Mouse (Mus musculus): ENCODE data around the gene Rpl19. TPM values are rescaled to one million over a fixed set of nuclear protein-coding genes. Genes with fewer than 3 reads are reported as not detected.

Rpl19 gene
- polyA plus RNA-seq, 1 experiment from 2014 or later, result 863 TPM

DNA sequence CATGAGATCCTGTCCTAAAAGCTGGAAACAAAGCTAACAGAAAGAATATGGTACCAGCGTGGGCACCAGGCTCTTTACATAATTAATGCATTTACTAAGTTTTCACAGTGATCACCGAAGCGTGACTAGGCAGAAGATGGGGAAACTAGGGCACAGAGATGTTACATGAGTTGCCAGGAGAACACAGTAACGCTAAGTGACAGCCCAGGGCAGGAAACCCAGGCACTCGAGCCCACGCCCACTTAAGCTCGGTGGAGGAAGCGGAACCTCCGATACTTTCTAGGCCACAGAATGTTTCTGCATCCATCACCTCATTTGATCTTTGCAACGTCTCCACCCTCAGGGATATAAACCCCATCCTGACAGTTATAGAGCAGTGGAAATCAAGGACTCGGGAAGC lies 18.4 kb upstream of the Rpl19 start:
- ATAC-seq (ENCODE audit: low FRiP score, low TSS enrichment) (no peak), DNase-seq (ENCODE audit: low spot score) (no peak)
- H3K36me3 ChIP-seq (ENCODE audit: control insufficient read depth, insufficient read depth, low read length), result no peaks in the 10 kb centered on the region
- TF ChIP-seq CTCF (IDR thresholded peaks at IDR 0.05; ENCODE audit: low read depth) (no peak), EP300 (optimal IDR thresholded peaks at IDR 0.05) (no peak)
- no peaks in the 10 kb centered on the region for H3K9me3 ChIP-seq (ENCODE audit: control insufficient read depth, low read length)
- no peaks in the 10 kb centered on the region for H3K4me1 ChIP-seq (replicated peaks; ENCODE audit: control insufficient read depth, insufficient read depth)
- H3K27ac ChIP-seq (replicated peaks), result no peak overlapping the region
- H3K9ac ChIP-seq (ENCODE audit: low read length), result no peak overlapping the region
- H3K4me2 ChIP-seq (replicated peaks; ENCODE audit: low read depth), result no peak overlapping the region
- H3K27me3 ChIP-seq (ENCODE audit: control insufficient read depth, insufficient read depth, low read length), result no peaks in the 10 kb centered on the region
- 74% methylated on average over 11 of the region's 11 CpGs for WGBS
- no peak overlapping the region for H3K4me3 ChIP-seq (ENCODE audit: low read depth, low read length)

DNA sequence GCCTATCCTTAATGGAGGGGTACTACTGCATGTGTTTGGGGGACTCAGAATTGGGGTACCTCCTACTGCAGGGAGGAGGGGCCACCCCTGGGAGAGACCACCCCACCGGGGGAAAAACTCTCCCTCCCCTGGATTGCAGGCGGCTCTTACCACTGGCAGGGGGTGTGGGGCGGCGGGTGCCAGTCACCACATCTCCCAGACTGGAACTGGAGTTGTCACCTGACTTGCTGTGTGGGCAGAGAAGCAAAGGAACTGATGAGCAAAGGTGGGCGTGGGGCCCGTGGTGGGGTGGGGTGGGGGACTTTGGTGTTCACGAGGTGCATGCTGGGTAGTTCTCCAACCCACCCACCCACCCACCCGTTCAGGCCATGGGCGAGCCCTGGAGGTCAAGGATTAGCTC lies 14.8 kb upstream of the Rpl19 start:
- Histone ChIP-seq H3K9ac (ENCODE audit: low read length) (no peak overlapping the region), H3K4me3 (ENCODE audit: low read depth, low read length) (no peak overlapping the region), H3K4me2 (replicated peaks; ENCODE audit: low read depth) (no peak overlapping the region), H3K27me3 (ENCODE audit: control insufficient read depth, insufficient read depth, low read length) (no peaks in the 10 kb centered on the region), H3K9me3 (ENCODE audit: control insufficient read depth, low read length) (no peaks in the 10 kb centered on the region), H3K36me3 (ENCODE audit: control insufficient read depth, insufficient read depth, low read length) (no peaks in the 10 kb centered on the region), H3K4me1 (replicated peaks; ENCODE audit: control insufficient read depth, insufficient read depth) (no peaks in the 10 kb centered on the region), H3K27ac (replicated peaks) (no peak overlapping the region)
- 57% methylated on average over 6 of the region's 9 CpGs for WGBS
- TF ChIP-seq CTCF (IDR thresholded peaks at IDR 0.05; ENCODE audit: low read depth) (no peak), EP300 (optimal IDR thresholded peaks at IDR 0.05) (no peak)
- no peak for DNase-seq (ENCODE audit: low spot score)
- ATAC-seq (ENCODE audit: low FRiP score, low TSS enrichment), result no peak

GRCm38 (mm10) chr11:98012831-98013230 lies 13.7 kb upstream of the Rpl19 start:
- Histone ChIP-seq H3K4me1 (replicated peaks; ENCODE audit: control insufficient read depth, insufficient read depth) (no peaks in the 10 kb centered on the region), H3K9me3 (ENCODE audit: control insufficient read depth, low read length) (no peaks in the 10 kb centered on the region), H3K27me3 (ENCODE audit: control insufficient read depth, insufficient read depth, low read length) (no peaks in the 10 kb centered on the region), H3K27ac (replicated peaks) (no peak overlapping the region), H3K9ac (ENCODE audit: low read length) (no peak overlapping the region), H3K4me2 (replicated peaks; ENCODE audit: low read depth) (no peak overlapping the region), H3K4me3 (ENCODE audit: low read depth, low read length) (no peak overlapping the region), H3K36me3 (ENCODE audit: control insufficient read depth, insufficient read depth, low read length) (no peaks in the 10 kb centered on the region)
- no peak for ATAC-seq (ENCODE audit: low FRiP score, low TSS enrichment)
- WGBS, result 68% methylated on average over 10 of the region's 10 CpGs
- no peak for DNase-seq (ENCODE audit: low spot score)
- TF ChIP-seq CTCF (IDR thresholded peaks at IDR 0.05; ENCODE audit: low read depth), result no peak
- TF ChIP-seq EP300 (optimal IDR thresholded peaks at IDR 0.05), result no peak

DNA sequence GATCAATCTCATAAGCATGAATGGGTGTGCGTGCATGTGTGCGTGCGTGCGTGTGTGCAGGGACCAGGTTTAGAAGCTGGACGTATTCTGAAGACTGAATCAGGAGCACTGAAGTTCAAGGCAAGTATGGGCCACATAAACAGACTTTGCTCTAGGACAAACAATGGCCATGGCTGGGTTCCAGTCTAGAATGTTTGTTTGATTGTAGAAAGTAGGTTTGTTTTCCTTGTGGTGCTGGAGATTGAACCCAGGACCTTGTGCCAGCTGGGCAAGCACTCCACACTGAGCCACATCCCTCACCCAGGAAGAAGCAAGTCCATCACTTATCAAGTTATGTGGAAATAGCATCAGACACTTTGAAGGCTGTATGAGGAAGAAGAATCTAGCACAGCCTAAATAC lies 10.3 kb upstream of the Rpl19 start:
- 57% methylated on average over 5 of the region's 5 CpGs for WGBS
- Histone ChIP-seq H3K4me1 (replicated peaks; ENCODE audit: control insufficient read depth, insufficient read depth) (no peaks in the 10 kb centered on the region), H3K4me3 (ENCODE audit: low read depth, low read length) (no peak overlapping the region), H3K9me3 (ENCODE audit: control insufficient read depth, low read length) (no peaks in the 10 kb centered on the region), H3K27ac (replicated peaks) (no peak overlapping the region), H3K9ac (ENCODE audit: low read length) (no peak overlapping the region), H3K36me3 (ENCODE audit: control insufficient read depth, insufficient read depth, low read length) (no peaks in the 10 kb centered on the region), H3K27me3 (ENCODE audit: control insufficient read depth, insufficient read depth, low read length) (no peaks in the 10 kb centered on the region), H3K4me2 (replicated peaks; ENCODE audit: low read depth) (no peak overlapping the region)
- ATAC-seq (ENCODE audit: low FRiP score, low TSS enrichment) (no peak), DNase-seq (ENCODE audit: low spot score) (no peak)
- TF ChIP-seq EP300 (optimal IDR thresholded peaks at IDR 0.05), result no peak

GRCm38 (mm10) chr11:98016824-98017223 lies 9.7 kb upstream of the Rpl19 start:
- DNase-seq (ENCODE audit: low spot score) (no peak), ATAC-seq (ENCODE audit: low FRiP score, low TSS enrichment) (no peak)
- H3K27ac ChIP-seq (replicated peaks), result no peak overlapping the region
- no peak overlapping the region for H3K9ac ChIP-seq (ENCODE audit: low read length)
- H3K4me1 ChIP-seq (replicated peaks; ENCODE audit: control insufficient read depth, insufficient read depth), result no peaks in the 10 kb centered on the region
- no peak overlapping the region for H3K4me3 ChIP-seq (ENCODE audit: low read depth, low read length)
- 78% methylated on average over 4 of the region's 4 CpGs for WGBS
- no peaks in the 10 kb centered on the region for H3K36me3 ChIP-seq (ENCODE audit: control insufficient read depth, insufficient read depth, low read length)
- no peaks in the 10 kb centered on the region for H3K9me3 ChIP-seq (ENCODE audit: control insufficient read depth, low read length)
- H3K27me3 ChIP-seq (ENCODE audit: control insufficient read depth, insufficient read depth, low read length), result no peaks in the 10 kb centered on the region
- no peak for TF ChIP-seq CTCF (IDR thresholded peaks at IDR 0.05; ENCODE audit: low read depth)
- TF ChIP-seq EP300 (optimal IDR thresholded peaks at IDR 0.05), result no peak
- H3K4me2 ChIP-seq (replicated peaks; ENCODE audit: low read depth), result no peak overlapping the region

- WGBS, result 78% methylated on average over 6 of the region's 6 CpGs
- Histone ChIP-seq H3K9me3 (ENCODE audit: control insufficient read depth, low read length) (no peaks in the 10 kb centered on the region), H3K9ac (ENCODE audit: low read length) (no peak overlapping the region), H3K4me2 (replicated peaks; ENCODE audit: low read depth) (no peak overlapping the region), H3K36me3 (ENCODE audit: control insufficient read depth, insufficient read depth, low read length) (no peaks in the 10 kb centered on the region), H3K27me3 (ENCODE audit: control insufficient read depth, insufficient read depth, low read length) (no peaks in the 10 kb centered on the region), H3K4me1 (replicated peaks; ENCODE audit: control insufficient read depth, insufficient read depth) (no peaks in the 10 kb centered on the region), H3K4me3 (ENCODE audit: low read depth, low read length) (no peak overlapping the region), H3K27ac (replicated peaks) (no peak overlapping the region)
- ATAC-seq (ENCODE audit: low FRiP score, low TSS enrichment) (no peak), DNase-seq (ENCODE audit: low spot score) (no peak)
- TF ChIP-seq CTCF (IDR thresholded peaks at IDR 0.05; ENCODE audit: low read depth), result no peak
- no peak for TF ChIP-seq EP300 (optimal IDR thresholded peaks at IDR 0.05)
Measured at GRCm38 (mm10) chr11:98018222-98018621, 8.3 kb upstream of the Rpl19 start.
